In the genomic region with DNA sequence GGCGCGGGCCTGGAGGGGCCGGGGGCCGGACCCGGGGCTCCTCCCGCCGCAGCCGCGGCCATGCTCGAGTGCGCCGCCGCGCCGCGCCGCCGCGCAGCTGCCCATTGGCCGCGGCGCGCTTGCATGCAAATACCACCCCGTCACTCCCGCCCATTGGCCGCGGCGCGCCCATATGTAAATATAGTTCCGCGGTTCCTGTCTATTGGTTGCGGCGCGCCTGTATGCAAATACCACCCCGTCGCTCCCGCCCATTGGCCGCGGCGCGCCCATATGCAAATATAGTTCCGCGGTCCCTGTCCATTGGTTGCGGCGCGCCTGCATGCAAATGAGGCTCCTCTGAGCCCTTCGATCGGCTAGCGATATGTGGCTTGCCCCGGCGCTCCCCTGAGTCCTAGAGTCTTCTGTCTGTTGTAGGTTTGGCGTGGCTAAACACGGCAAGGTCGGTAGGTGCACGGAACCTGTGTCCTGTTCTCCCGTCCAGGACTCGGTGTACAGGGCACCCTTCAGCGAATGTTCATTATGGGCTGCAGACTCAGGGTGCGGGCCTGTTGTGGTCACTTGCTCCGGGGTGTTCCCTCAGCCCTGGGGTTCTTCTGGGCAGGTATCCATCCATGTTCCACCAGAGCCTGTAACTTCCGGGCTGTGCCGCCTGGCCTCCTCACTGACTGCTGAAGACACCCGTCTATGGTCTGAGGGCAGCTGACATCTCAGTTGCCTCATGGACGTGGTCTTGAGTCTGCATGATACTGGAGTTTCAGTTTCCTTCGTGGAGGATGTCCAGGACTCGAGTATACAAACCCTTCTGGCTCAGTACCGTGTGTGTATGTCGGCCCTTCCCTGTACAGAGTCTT, we compare ENCODE assay signal across 1 mouse cellular context.
TF ChIP-seq lines count a peak whose summit lies in the region.

A gene (minus strand): TSS at position 103 of the 851 bp plus-strand sequence.

TF ChIP-seq in myocyte, 11 proteins besides CTCF, POLR2A, EP300 and RAD21 (continued from another document):
- no peak for TF ChIP-seq CEBPB (IDR thresholded peaks at IDR 0.05; ENCODE audit: insufficient read depth, poor library complexity, severe bottlenecking)
